15 mouse cellular contexts compared by ENCODE assay signal in the genomic region with DNA sequence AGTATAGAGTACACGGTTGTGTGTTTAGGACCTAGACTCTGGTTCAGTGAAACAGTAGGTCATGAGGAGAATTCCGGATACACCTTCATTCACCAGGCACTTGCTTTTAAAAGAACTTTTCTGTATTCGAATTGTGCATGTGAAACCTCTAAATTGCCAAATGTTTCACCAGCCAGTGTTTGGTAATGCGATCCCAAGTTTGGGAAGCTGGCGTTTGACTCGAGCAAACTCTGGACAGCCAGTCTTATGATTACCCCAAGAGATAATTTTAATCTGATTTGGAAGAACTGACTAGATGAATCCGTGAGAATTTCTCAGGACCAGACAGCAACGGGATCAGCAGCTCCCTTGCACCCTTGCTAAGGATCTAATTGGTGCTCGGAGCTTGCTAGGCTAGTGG. TPM values are rescaled to one million over a fixed set of nuclear protein-coding genes. Genes with fewer than 3 reads are reported as not detected.
"Had no signal": no experiment of that assay in that cellular context is flagged by ENCODE, and none has a peak within 500 bp of the region (broad histone marks: within the 10 kb centered on the region; RNA-seq: fewer than 3 reads in every experiment).

No protein-coding gene starts in this region.

- DNase-seq: right cerebral cortex, adult 18-20 months; right cerebral cortex, postnatal 14 days; right cerebral cortex, postnatal 25 days; right cerebral cortex, postnatal 4 days; spleen, adult 18-20 months; thymus, adult 18-20 months; thymus, adult 2 months; thymus, postnatal 14 days; thymus, postnatal 25 days; thymus, postnatal 36 days; thymus, postnatal 4 days had no signal

- H3K4me2 ChIP-seq: neural tube, embryonic 13.5 days; neural tube, embryonic 15.5 days; stomach, embryonic 15.5 days had no signal

- H3K27me3 ChIP-seq: neural tube, embryonic 13.5 days; neural tube, embryonic 15.5 days; stomach, embryonic 15.5 days had no signal

- H3K4me3 ChIP-seq: neural tube, embryonic 13.5 days; neural tube, embryonic 15.5 days; stomach, embryonic 15.5 days had no signal

- H3K36me3 ChIP-seq: neural tube, embryonic 13.5 days; neural tube, embryonic 15.5 days; stomach, embryonic 15.5 days had no signal

RNA-seq across cellular contexts. Expression of a gene that starts 33.3 kb away (rescaled TPM):
- polyA plus RNA-seq: small intestine, adult 2 months had no signal
